Mouse (Mus musculus) heart, adult 2 months (tissue): ENCODE data around the gene A530032D15Rik.
"Not testable (repeated sequence)": the region's sequence is repeated elsewhere in the genome, so short reads cannot be mapped to it uniquely, and the experiment has no call there.

Source experiments
- CTCF ChIP-seq: fragments of 200-600 bp; IDR thresholded peaks from 2 replicates; pipeline ENCODE4 v1.8.1; 2022; ENCODE audit warnings: antibody characterized with exemption, mild to moderate bottlenecking, moderate library complexity
- EP300 ChIP-seq: fragments of 200-500 bp; IDR thresholded peaks from 2 replicates; pipeline ENCODE4 v1.6.1; 2011; ENCODE audit warnings: low read depth, low read length, control low read depth; ENCODE audit not compliant: insufficient read depth
- POLR2A ChIP-seq: fragments of 200-500 bp; IDR thresholded peaks from 2 replicates; pipeline ENCODE4 v1.6.1; 2011; ENCODE audit warnings: mild to moderate bottlenecking, low read depth, low read length, control low read depth; ENCODE audit not compliant: insufficient read depth

- TF ChIP-seq POLR2A, CTCF, EP300: not testable (repeated sequence)
Measured at GRCm38 (mm10) chr1:85099081-85099480, 10.6 kb downstream of the A530032D15Rik start.
